9 mouse cellular contexts compared by ENCODE assay signal in the genomic region with DNA sequence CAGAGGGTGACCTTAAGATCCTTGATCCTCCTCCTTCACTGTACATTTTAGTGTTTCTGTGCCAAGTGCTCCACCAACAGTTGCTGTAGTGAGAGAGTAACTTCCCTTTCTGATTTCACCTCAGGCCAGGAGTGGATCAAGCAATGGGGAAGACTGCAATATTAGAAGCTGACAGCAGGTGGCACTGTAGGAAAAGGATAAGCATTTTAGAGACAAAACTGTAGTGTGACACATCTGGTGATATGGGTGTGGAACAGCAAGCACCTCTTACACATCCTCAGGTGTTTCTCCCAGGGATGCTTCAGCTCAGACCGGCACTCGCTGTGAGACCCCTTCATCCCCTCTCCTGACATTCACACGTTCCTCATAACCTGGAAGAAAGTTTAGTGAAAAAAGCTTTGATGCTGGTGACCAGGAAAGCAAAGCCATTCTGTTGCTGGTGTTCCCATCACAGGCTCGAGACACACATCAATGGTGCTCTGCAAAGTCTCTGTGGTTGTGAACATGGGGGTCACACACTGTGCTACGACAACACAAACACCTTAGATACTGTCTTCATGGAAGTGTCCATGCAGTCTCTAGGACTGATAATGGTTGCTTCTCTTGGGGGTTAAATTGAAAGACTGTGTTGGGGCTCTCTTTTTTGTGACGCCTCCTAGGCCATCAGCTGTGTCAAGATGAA.
DNase-seq lines count a peak whose midpoint lies in the region; TF ChIP-seq lines count a peak whose summit lies in the region.
"Had no signal": no experiment of that assay in that cellular context is flagged by ENCODE, and none has a peak within 500 bp of the region (broad histone marks: within the 10 kb centered on the region; RNA-seq: fewer than 3 reads in every experiment).

No protein-coding gene starts in this region.

- no peak overlapping the region for H3K27ac ChIP-seq in ES-E14 (ENCODE audit: insufficient read depth, low read depth, low read length, poor library complexity, severe bottlenecking)
- no peak overlapping the region for H3K27ac ChIP-seq in embryonic fibroblast, embryonic 13.5 days (ENCODE audit: insufficient read depth, low read length)
- H3K27ac ChIP-seq: limb, embryonic 13.5 days had no signal

- TF ChIP-seq CTCF in embryonic fibroblast, embryonic 13.5 days (IDR thresholded peaks at IDR 0.05; ENCODE audit: borderline replicate concordance, insufficient read depth, low read length): peak; percentile 14; the same call in 1 of the 2 replicates

- no peaks in the 10 kb centered on the region for H3K9me3 ChIP-seq in ES-E14 (ENCODE audit: control insufficient read depth, insufficient read depth, low read depth, low read length)
- H3K9me3 ChIP-seq: limb, embryonic 13.5 days had no signal

- H3K9ac ChIP-seq in ES-E14 (ENCODE audit: insufficient read depth, low read depth, low read length, poor library complexity, severe bottlenecking): no peak overlapping the region
- H3K9ac ChIP-seq: limb, embryonic 13.5 days had no signal

- H3K36me3 ChIP-seq in ES-E14 (ENCODE audit: control insufficient read depth, insufficient read depth, low read length, poor library complexity, severe bottlenecking): no peaks in the 10 kb centered on the region
- H3K36me3 ChIP-seq: limb, embryonic 13.5 days had no signal

- no peak overlapping the region for H3K4me3 ChIP-seq in ES-E14 (ENCODE audit: insufficient read depth in 1 of 2, low read depth in 1 of 2, low read length in 2 of 2, poor library complexity in 1 of 2, severe bottlenecking in 1 of 2)
- no peak overlapping the region for H3K4me3 ChIP-seq in embryonic fibroblast, embryonic 13.5 days (ENCODE audit: insufficient read depth, low read length)
- H3K4me3 ChIP-seq: limb, embryonic 13.5 days had no signal

- DNase-seq in ES-E14 (ENCODE audit: low read depth, low spot score): peak; percentile 71
- peak; percentile 82 for DNase-seq in brain, adult 2 months (ENCODE audit: low read depth, low spot score)
- DNase-seq in heart, postnatal 36 days: peak; percentile 84 to 86
- DNase-seq in layer of hippocampus, adult 9-10 months (ENCODE audit: low spot score): peak; percentile 93
- peak; percentile 93 for DNase-seq in lung, postnatal 36 days
- DNase-seq in retina, postnatal 7 days (ENCODE audit: low read depth, low spot score): peak; percentile 68
- peak; percentile 82 for DNase-seq in thymus, postnatal 4 days

- H3K4me1 ChIP-seq in ES-E14 (ENCODE audit: control insufficient read depth in 2 of 2, insufficient read depth in 2 of 2, low read length in 2 of 2, poor library complexity in 1 of 2): no peaks in the 10 kb centered on the region
- no peaks in the 10 kb centered on the region for H3K4me1 ChIP-seq in embryonic fibroblast, embryonic 13.5 days (ENCODE audit: control insufficient read depth, insufficient read depth, low read length)
- H3K4me1 ChIP-seq: limb, embryonic 13.5 days had no signal

- no peak for TF ChIP-seq POLR2A in embryonic fibroblast, embryonic 13.5 days (IDR thresholded peaks at IDR 0.05; ENCODE audit: low read depth, low read length)

- intact Hi-C loops in heart, postnatal 36 days (cut with DNase I): loop anchor here (1.0 to 5.0 kb wide), 5 partner anchors 153 to 475 kb away; a partner anchor contains a TSS

- in situ Hi-C loops in ES-E14 (cut with MboI; ENCODE audit: low sequenced_read_pairs in 2 of 2, unreplicated experiment in 2 of 2): loop anchor here (5.0 to 25.0 kb wide), 2 partner anchors 473 to 663 kb away; no protein-coding TSS in a partner anchor

TF ChIP-seq in ES-E14, 5 proteins besides CTCF, POLR2A, EP300 and RAD21:
- TF ChIP-seq CHD2 (IDR thresholded peaks at IDR 0.05; ENCODE audit: low read depth, low read length) (no peak), ZC3H11A (IDR thresholded peaks at IDR 0.05; ENCODE audit: borderline replicate concordance, low read depth, low read length) (peak; percentile 100)
TF ChIP-seq in ES-E14: peak in this region for 1.
